Mouse (Mus musculus) liver, postnatal 0 days (tissue): Measurements from ENCODE around the gene Clmn.
A peak's percentile ranks its signal among the peaks of the same experiment; 100 is the strongest.

ENCODE experiments used
- CTCF ChIP-seq: sonication (generic); IDR thresholded peaks from 2 replicates; pipeline ENCODE4 v1.5.1; 2016; ENCODE audit warnings: antibody characterized with exemption, low read depth
- EP300 ChIP-seq: IDR thresholded peaks from 2 replicates; pipeline ENCODE4 v1.6.1; 2016; ENCODE audit warnings: antibody characterized with exemption, low read depth, mild to moderate bottlenecking

DNA sequence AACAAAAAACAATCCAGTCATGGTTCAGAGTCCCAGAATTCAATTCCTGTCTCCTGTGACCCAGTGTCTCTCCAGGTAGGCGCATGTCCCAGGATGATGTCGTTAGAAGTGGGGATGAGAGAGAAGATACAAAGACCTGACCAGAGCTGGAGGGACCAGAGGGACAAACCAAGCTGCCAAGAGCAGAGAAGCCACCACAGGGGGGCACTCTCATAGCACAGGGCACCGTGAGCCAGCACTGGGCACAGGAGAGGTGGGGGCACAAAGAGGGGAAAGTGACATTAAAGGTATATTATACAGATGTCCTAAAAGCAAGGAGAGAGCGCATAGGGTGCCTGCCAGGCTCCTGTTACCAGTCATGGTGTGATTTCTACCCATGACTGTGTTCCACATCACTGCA, 25.9 kb downstream of the Clmn start:
- TF ChIP-seq CTCF, result peak; percentile 51
- TF ChIP-seq EP300, result no peak
